Mouse (Mus musculus): ENCODE results near the gene Atp11a. TPM values are rescaled to one million over a fixed set of nuclear protein-coding genes. Genes with fewer than 3 reads are reported as not detected.

Gene Atp11a
- polyA plus RNA-seq, 1 experiment from 2014 or later, result 11.7 TPM

DNA sequence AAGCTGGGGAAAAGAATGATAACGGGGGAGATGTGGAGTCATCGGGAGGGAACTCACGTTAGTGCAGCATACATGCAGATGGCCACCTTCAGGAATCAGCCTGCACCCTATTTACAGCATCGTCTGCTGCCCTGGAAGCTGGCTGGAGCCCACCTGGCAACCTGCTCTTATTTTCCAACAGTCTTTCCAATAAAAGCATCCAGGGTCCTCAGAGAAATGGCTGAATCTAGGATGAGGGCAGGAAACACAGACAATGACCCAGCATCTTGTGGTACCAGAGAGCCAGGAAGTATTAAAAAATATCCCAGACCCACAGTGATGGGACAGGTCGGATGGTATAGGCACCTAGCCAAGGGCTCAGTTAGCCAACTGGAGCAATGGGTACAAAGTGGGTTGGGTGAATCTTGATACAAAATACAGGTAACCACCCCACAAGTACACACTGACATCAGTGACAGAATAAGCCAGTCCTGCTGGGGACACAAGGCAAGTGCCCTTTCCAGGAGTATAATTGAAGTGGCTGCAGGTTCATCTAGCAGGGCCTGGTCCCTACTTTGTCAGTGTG lies 136.2 kb downstream of the Atp11a start:
- Histone ChIP-seq H3K4me1 (peaks cover 20% of the 10 kb centered on the region), H3K27me3 (ENCODE audit: insufficient read depth, poor library complexity, severe bottlenecking) (peaks cover 54% of the 10 kb centered on the region), H3K4me3 (no peak overlapping the region), H3K27ac (no peak overlapping the region), H3K9me3 (no peaks in the 10 kb centered on the region), H3K36me3 (0 out of 2 replicates have a peak, but pooled peaks cover 3% of the 10 kb centered on the region)
- WGBS, result 62% methylated on average over 5 of the region's 5 CpGs
- DNase-seq (ENCODE audit: low spot score), result no peak

DNA sequence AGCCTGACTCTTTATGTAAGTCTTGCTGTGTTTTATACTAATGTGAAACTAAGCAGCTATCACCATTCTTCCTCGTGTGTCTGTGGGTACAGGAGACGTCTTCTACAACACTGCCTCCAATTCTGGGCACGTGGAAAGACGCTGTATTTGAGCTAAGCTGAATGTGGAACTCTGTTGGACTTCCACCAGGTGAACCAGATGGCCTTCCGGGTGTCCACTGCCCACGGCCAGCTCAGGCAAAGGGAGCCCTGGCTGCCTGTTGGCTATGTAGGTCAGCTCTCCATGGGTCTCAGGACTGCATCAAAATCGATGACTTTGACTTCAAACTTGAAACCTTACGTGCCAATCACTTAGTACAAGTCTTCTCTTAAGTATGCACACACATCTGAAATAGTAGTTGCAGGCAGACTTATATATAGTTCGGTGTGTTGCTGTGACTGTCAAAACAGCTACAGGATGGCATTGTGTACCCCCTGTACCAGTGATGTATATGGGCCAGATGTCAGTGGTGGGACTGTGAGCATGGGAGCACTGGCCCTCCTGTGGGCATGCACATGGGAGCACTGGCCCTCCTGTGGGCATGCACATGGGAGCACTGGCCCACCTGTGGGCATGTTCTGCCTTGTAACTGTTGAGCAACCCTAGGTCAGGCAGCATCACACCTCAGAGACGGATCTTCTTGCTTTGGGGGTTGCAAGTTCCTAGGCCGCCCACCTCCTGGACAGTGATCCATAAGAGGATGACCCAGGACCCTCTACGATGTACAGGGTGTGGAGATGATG lies 137.2 kb downstream of the Atp11a start:
- H3K36me3 ChIP-seq, result 0 out of 2 replicates have a peak, but pooled peaks cover 3% of the 10 kb centered on the region
- H3K4me1 ChIP-seq, result peaks cover 27% of the 10 kb centered on the region
- 76% methylated on average over 12 of the region's 12 CpGs for WGBS
- H3K4me3 ChIP-seq, result no peak overlapping the region
- H3K9me3 ChIP-seq, result no peaks in the 10 kb centered on the region
- H3K27me3 ChIP-seq (ENCODE audit: insufficient read depth, poor library complexity, severe bottlenecking), result peaks cover 48% of the 10 kb centered on the region
- no peak for DNase-seq (ENCODE audit: low spot score)
- H3K27ac ChIP-seq, result no peak overlapping the region

DNA sequence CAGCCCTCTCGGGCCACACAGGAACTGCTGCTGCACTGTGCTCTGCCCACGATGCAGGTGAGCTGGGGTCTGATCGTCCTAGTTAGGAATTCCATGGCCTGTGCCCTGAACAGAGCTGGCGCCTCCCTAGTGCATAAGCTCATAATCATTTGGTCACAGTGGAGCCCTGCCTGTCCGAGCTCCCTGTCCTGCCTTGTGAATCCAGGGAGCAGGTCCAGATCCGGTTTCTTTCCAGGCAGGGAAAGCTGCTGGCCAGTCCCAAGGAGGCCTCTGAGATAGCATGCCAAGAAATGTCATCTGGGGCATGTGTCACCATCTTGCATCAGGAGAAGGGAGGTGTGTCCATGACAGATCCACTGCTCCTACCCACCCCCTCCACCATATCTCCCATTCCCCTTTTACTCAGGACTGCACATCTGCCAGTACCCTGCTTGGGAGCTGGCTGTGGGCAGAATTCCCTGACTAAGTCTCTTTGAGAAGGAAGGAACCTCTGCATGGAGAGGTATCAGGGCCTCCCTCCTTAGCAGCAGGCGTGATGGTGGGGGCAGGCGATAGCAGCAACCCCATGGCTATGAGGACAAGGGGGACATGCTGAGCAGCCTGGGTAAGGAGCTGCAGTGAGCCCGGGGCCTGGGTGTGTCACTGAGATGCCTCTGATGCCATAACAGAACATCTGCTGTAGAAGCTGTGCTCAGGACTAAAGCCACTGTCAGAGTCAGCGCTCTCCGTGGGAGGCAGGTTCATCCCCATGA lies 138.1 kb downstream of the Atp11a start:
- no peaks in the 10 kb centered on the region for H3K9me3 ChIP-seq
- peaks cover 41% of the 10 kb centered on the region for H3K27me3 ChIP-seq (ENCODE audit: insufficient read depth, poor library complexity, severe bottlenecking)
- no peak overlapping the region for H3K27ac ChIP-seq
- H3K4me3 ChIP-seq, result no peak overlapping the region
- DNase-seq (ENCODE audit: low spot score), result no peak
- WGBS, result 73% methylated on average over 11 of the region's 11 CpGs
- 0 out of 2 replicates have a peak, but pooled peaks cover 3% of the 10 kb centered on the region for H3K36me3 ChIP-seq
- H3K4me1 ChIP-seq, result peaks cover 36% of the 10 kb centered on the region

GRCm38 (mm10) chr8:12895535-12896150 lies 138.8 kb downstream of the Atp11a start:
- H3K27ac ChIP-seq, result no peak overlapping the region
- no peaks in the 10 kb centered on the region for H3K9me3 ChIP-seq
- peaks cover 40% of the 10 kb centered on the region for H3K27me3 ChIP-seq (ENCODE audit: insufficient read depth, poor library complexity, severe bottlenecking)
- H3K4me3 ChIP-seq, result no peak overlapping the region
- DNase-seq (ENCODE audit: low spot score), result no peak
- peaks cover 38% of the 10 kb centered on the region for H3K4me1 ChIP-seq
- 61% methylated on average over 9 of the region's 9 CpGs for whole genome bisulfite sequencing
- H3K36me3 ChIP-seq, result no peaks in the 10 kb centered on the region

DNA sequence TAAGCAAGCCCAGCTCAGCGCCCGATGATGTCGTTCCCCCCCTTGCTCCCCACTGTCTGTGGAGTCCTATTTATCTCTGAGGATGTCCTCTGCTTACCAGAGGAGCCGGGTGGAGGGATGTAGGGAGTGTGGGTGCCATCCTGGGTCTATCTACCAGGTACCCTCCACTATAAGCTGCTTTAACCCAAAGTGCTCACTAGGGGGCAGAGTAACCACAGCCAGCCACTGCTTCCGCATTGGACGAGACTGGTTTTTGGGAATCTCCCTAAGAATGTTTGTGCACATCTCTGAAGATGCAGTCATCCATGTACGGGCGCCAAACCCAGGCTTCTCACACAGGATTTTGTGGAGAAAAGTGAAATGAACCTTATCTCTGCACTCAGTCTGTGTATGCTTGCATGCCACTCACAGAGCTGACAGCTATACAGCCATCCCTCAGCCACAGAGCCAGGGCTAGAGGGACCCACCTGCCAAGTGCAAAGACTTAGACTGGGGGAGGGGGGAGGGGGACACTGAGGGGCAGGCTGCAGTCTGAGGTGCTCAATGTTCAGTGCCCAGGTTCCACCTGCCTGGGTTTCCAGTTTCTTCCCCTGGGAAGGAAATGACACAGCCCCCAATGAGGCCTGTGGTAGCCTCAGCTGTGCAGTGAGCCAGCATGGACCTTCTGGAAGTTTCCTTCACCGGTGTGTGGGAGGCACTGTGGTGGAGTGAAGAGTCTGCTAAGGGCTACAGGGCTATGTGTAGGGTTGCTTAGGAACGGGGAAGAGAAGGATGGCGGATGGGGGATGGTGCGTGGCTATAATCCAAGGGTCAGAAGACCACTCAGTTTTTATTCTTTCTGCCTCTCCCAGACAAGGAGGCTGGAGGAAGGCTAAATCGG lies 139.9 kb downstream of the Atp11a start:
- no peak for DNase-seq (ENCODE audit: low spot score)
- H3K9me3 ChIP-seq, result no peaks in the 10 kb centered on the region
- H3K27ac ChIP-seq, result peak overlapping the region; percentile 52
- peaks cover 43% of the 10 kb centered on the region for H3K4me1 ChIP-seq
- no peaks in the 10 kb centered on the region for H3K36me3 ChIP-seq
- no peak overlapping the region for H3K4me3 ChIP-seq
- WGBS, result 50% methylated on average over 13 of the region's 13 CpGs
- peaks cover 45% of the 10 kb centered on the region for H3K27me3 ChIP-seq (ENCODE audit: insufficient read depth, poor library complexity, severe bottlenecking)

GRCm38 (mm10) chr8:12897815-12898214 lies 141.0 kb downstream of the Atp11a start:
- H3K9me3 ChIP-seq, result no peaks in the 10 kb centered on the region
- peaks cover 50% of the 10 kb centered on the region for H3K4me1 ChIP-seq
- H3K27me3 ChIP-seq (ENCODE audit: insufficient read depth, poor library complexity, severe bottlenecking), result peaks cover 43% of the 10 kb centered on the region
- 0 out of 2 replicates have a peak overlapping the region, but pooled peaks have one; percentile 25 for H3K27ac ChIP-seq
- WGBS, result 46% methylated on average over 9 of the region's 9 CpGs
- no peak overlapping the region for H3K4me3 ChIP-seq
- no peaks in the 10 kb centered on the region for H3K36me3 ChIP-seq
- no peak for DNase-seq (ENCODE audit: low spot score)

GRCm38 (mm10) chr8:12903790-12904415 lies 147.1 kb downstream of the Atp11a start:
- 81% methylated on average over 13 of the region's 13 CpGs for WGBS
- Histone ChIP-seq H3K4me3 (no peak overlapping the region), H3K9me3 (no peaks in the 10 kb centered on the region), H3K27me3 (ENCODE audit: insufficient read depth, poor library complexity, severe bottlenecking) (peaks cover 26% of the 10 kb centered on the region; the same call in 1 of the 2 replicates), H3K27ac (0 out of 2 replicates have a peak overlapping the region, but pooled peaks have one; percentile 29), H3K4me1 (peaks cover 44% of the 10 kb centered on the region), H3K36me3 (no peaks in the 10 kb centered on the region)
- DNase-seq (ENCODE audit: low spot score), result no peak

DNA sequence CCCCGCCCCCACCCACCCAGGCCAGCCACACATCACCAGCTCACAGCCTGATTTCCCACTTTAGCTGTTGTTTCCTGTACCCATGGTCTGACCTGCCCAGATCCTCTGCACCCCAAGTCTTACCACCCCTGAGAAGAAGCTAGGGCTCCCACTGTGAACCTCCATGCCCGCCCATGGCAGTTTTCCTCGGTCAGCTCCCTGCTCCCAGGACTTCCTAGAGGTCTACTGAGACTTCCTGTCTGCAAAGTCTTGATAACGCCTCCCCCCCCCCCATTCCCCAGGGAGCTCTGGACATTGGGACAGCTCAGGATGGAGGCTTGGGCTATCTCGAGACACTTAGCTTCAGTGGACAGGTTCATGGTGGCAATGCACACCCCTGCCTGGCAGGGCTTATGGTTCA lies 148.3 kb downstream of the Atp11a start:
- Histone ChIP-seq H3K27me3 (ENCODE audit: insufficient read depth, poor library complexity, severe bottlenecking) (peaks cover 23% of the 10 kb centered on the region; the same call in 1 of the 2 replicates), H3K27ac (no peak overlapping the region)

GRCm38 (mm10) chr8:12905599-12906321 lies 148.9 kb downstream of the Atp11a start:
- no peak overlapping the region for H3K27ac ChIP-seq
- no peak for DNase-seq (ENCODE audit: low spot score)
- peaks cover 32% of the 10 kb centered on the region for H3K4me1 ChIP-seq
- H3K4me3 ChIP-seq, result no peak overlapping the region
- H3K36me3 ChIP-seq, result no peaks in the 10 kb centered on the region
- H3K9me3 ChIP-seq, result no peaks in the 10 kb centered on the region
- H3K27me3 ChIP-seq (ENCODE audit: insufficient read depth, poor library complexity, severe bottlenecking), result peaks cover 21% of the 10 kb centered on the region; the same call in 1 of the 2 replicates
- 70% methylated on average over 11 of the region's 11 CpGs for WGBS

More for the DNA sequence above, 148.3 kb downstream of the Atp11a start:
- Histone ChIP-seq H3K9me3 (no peaks in the 10 kb centered on the region), H3K4me1 (peaks cover 33% of the 10 kb centered on the region), H3K36me3 (no peaks in the 10 kb centered on the region), H3K4me3 (no peak overlapping the region)
- DNase-seq (ENCODE audit: low spot score), result no peak
- 57% methylated on average over 5 of the region's 5 CpGs for WGBS

GRCm38 (mm10) chr8:12906597-12906996 lies 149.8 kb downstream of the Atp11a start:
- no peak overlapping the region for H3K27ac ChIP-seq
- no peaks in the 10 kb centered on the region for H3K36me3 ChIP-seq
- H3K9me3 ChIP-seq, result no peaks in the 10 kb centered on the region
- H3K4me3 ChIP-seq, result no peak overlapping the region
- DNase-seq (ENCODE audit: low spot score), result no peak
- peaks cover 12% of the 10 kb centered on the region; the same call in 1 of the 2 replicates for H3K27me3 ChIP-seq (ENCODE audit: insufficient read depth, poor library complexity, severe bottlenecking)
- H3K4me1 ChIP-seq, result peaks cover 29% of the 10 kb centered on the region
- WGBS, result 73% methylated on average over 5 of the region's 5 CpGs

DNA sequence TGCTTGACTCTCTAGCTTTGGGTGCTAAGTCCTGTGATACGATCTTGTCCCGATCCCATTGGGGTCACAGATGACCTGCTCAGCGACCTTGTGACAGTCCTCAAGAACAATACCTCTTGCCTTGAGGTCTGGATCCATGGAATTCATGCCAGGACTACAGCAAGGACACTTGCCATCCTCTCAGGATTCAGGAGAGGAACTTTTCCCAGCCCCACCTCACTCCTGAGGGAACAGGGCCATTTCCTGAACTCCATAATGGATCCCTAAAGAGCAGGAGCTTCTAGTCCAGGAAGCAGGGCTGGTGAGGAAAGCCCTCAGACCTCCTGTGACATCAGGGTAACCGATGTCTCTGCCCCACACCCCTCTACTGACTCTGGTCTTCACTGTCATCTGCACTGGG lies 150.9 kb downstream of the Atp11a start:
- Histone ChIP-seq H3K27ac (no peak overlapping the region), H3K9me3 (no peaks in the 10 kb centered on the region), H3K4me3 (no peak overlapping the region), H3K27me3 (ENCODE audit: insufficient read depth, poor library complexity, severe bottlenecking) (peaks cover 4% of the 10 kb centered on the region; the same call in 1 of the 2 replicates), H3K36me3 (no peaks in the 10 kb centered on the region), H3K4me1 (peaks cover 28% of the 10 kb centered on the region)
- DNase-seq (ENCODE audit: low spot score), result no peak
- 77% methylated on average over 4 of the region's 4 CpGs for WGBS

Data from heart, embryonic 10.5 days (tissue).